Mouse (Mus musculus) midbrain, postnatal 0 days (tissue): ENCODE measurements around the gene Pmch. TPM values are rescaled to one million over a fixed set of nuclear protein-coding genes. Genes with fewer than 3 reads are reported as not detected.

ENCODE experiments used
- ATAC-seq: fragments of 200-750 bp; cut with Nextera tagmentation; 2 replicates; pipeline ENCODE4 v1.8.0; 2017; ENCODE audit warnings: moderate number of reproducible peaks, mild to moderate bottlenecking, moderate TSS enrichment, moderate library complexity; ENCODE audit not compliant: low FRiP score
- DNase-seq: peaks from one replicate; pipeline ENCODE4 v3.0.0-alpha.2; 2015; ENCODE audit warnings: low spot score
- H3K27ac ChIP-seq: fragments of 300-500 bp; sonication (generic); 2 replicates; pipeline ENCODE4 v1.5.1; 2014; ENCODE audit warnings: low read depth, mild to moderate bottlenecking, low read length, mixed read lengths
- H3K27me3 ChIP-seq: fragments of 300-500 bp; sonication (generic); 2 replicates; pipeline ENCODE4 v1.6.1; 2014; ENCODE audit warnings: low read length, control low read depth, mixed read lengths; ENCODE audit not compliant: insufficient read depth
- H3K36me3 ChIP-seq: fragments of 300-500 bp; sonication (generic); 2 replicates; pipeline ENCODE4 v1.6.1; 2014; ENCODE audit warnings: low read length, control low read depth, mixed read lengths; ENCODE audit not compliant: insufficient read depth
- H3K4me1 ChIP-seq: fragments of 300-500 bp; sonication (generic); 2 replicates; pipeline ENCODE4 v1.6.1; 2014; ENCODE audit warnings: mild to moderate bottlenecking, control low read depth, antibody characterized with exemption, low read length, mixed read lengths; ENCODE audit not compliant: insufficient read depth
- H3K4me2 ChIP-seq: fragments of 300-500 bp; sonication (generic); 2 replicates; pipeline ENCODE4 v1.6.1; 2014; ENCODE audit warnings: low read depth, mild to moderate bottlenecking, low read length, mixed read lengths; ENCODE audit not compliant: poor library complexity, severe bottlenecking
- H3K4me3 ChIP-seq: fragments of 300-500 bp; sonication (generic); 2 replicates; pipeline ENCODE4 v1.5.1; 2014; ENCODE audit warnings: low read depth, mild to moderate bottlenecking, low read length, moderate library complexity
- H3K9ac ChIP-seq: fragments of 300-500 bp; sonication (generic); replicated peaks from 2 replicates; pipeline ENCODE4 v1.6.1; 2014; ENCODE audit warnings: mild to moderate bottlenecking, low read length, moderate library complexity, mixed read lengths; ENCODE audit not compliant: poor library complexity, severe bottlenecking
- H3K9me3 ChIP-seq: fragments of 300-500 bp; sonication (generic); 2 replicates; pipeline ENCODE4 v1.6.1; 2016; ENCODE audit warnings: low read length, control low read depth
- CTCF ChIP-seq: IDR thresholded peaks from 2 replicates; pipeline ENCODE4 v1.5.1; 2016; ENCODE audit warnings: antibody characterized with exemption, mild to moderate bottlenecking
- WGBS: fragments of 180-500 bp; shearing (Covaris S2); extraction: QIAGEN DNeasy Blood & Tissue Kit; methylation state at CpG from one replicate; pipeline ENCODE4 v1.1.7; 2014; 5-methylcytosine and 5-hydroxymethylcytosine counted together
- polyA plus RNA-seq: library from polyadenylated mRNA; unstranded; fragments of >200 nt; fragmentation: Nextera tagmentation; extraction: Ambion mirVana; gene quantifications from 2 replicates; pipeline ENCODE4 v1.2.1, GENCODE M21; 2015
- total RNA-seq: library from RNA; depleted of rRNA; stranded (reverse); fragments of >200 nt; gene quantifications from 2 replicates; pipeline ENCODE4 v1.2.3, GENCODE M21; 2014; rRNA removed

Pmch gene
- total and polyA plus RNA-seq, 2 experiments from 2014 or later, result 1.9 to 69.0 TPM

DNA sequence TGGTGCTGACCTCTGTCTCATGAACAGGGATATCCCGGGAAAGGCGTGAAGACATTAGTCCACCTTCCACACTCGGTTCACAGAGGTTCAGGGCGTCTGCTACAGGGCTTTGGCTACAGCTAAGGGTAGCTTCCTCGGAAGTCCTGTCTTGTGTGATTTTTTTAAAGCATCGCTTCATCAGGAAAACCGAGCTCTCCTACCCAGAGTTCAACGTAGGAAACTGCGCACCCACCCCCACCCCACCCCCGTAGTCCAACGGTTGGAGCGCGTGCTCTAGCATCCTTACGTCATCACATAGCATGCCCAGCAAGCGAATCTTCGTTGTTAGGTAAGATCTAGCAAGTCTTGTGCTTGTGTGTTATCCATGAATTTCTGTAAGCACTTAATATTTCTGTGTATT is 44.8 kb downstream of the Pmch start:
- no peak for TF ChIP-seq CTCF
- no peak overlapping the region for H3K4me2 ChIP-seq
- DNase-seq (no peak), ATAC-seq (no peak)
- H3K36me3 ChIP-seq, result no peaks in the 10 kb centered on the region
- no peak overlapping the region for H3K9ac ChIP-seq
- H3K9me3 ChIP-seq, result no peaks in the 10 kb centered on the region
- H3K4me3 ChIP-seq, result no peak overlapping the region
- H3K4me1 ChIP-seq, result no peaks in the 10 kb centered on the region
- H3K27me3 ChIP-seq, result no peaks in the 10 kb centered on the region
- H3K27ac ChIP-seq, result no peak overlapping the region
- WGBS, result 98% methylated on average over 16 of the region's 16 CpGs

Other genes with a start within 250 kb of the Pmch start
- gene Igf1, start 232.8 kb upstream of the Pmch start, total RNA-seq, result 11.5 and 15.0 TPM in 2 replicates
- gene Igf1, start 232.8 kb upstream of the Pmch start, polyA plus RNA-seq, result 13.1 and 13.3 TPM in 2 replicates
- 2.1 and 7.7 TPM in 2 replicates for gene Parpbp, start 55.9 kb downstream of the Pmch start, total RNA-seq
- 0.83 and 1.0 TPM in 2 replicates for gene Parpbp, start 55.9 kb downstream of the Pmch start, polyA plus RNA-seq
- 11.5 and 16.3 TPM in 2 replicates for gene Nup37, start 55.9 kb downstream of the Pmch start, total RNA-seq
- 12.6 and 15.9 TPM in 2 replicates for gene Nup37, start 55.9 kb downstream of the Pmch start, polyA plus RNA-seq
- gene Washc3, start 110.0 kb downstream of the Pmch start, total RNA-seq, result 15.1 and 18.5 TPM in 2 replicates
- gene Washc3, start 110.0 kb downstream of the Pmch start, polyA plus RNA-seq, result 39.2 and 40.8 TPM in 2 replicates